Mouse (Mus musculus) lung, adult 2 months (tissue): ENCODE results near the gene Mthfr. TPM values are rescaled to one million over a fixed set of nuclear protein-coding genes. Genes with fewer than 3 reads are reported as not detected.

Experiments
- DNase-seq: peaks from one replicate; pipeline ENCODE4 v3.0.0; 2022
- H3K4me1 ChIP-seq: fragments of 200-500 bp; 2 replicates; pipeline ENCODE4 v1.6.1; 2011; ENCODE audit warnings: low read length; ENCODE audit not compliant: control insufficient read depth, insufficient read depth
- H3K4me3 ChIP-seq: fragments of 200-500 bp; replicated peaks from 2 replicates; pipeline ENCODE3; 2011; ENCODE audit warnings: low read depth, mild to moderate bottlenecking, control low read depth, low read length; ENCODE audit errors: extremely low read depth
- CTCF ChIP-seq: fragments of 200-500 bp; IDR thresholded peaks from 2 replicates; pipeline ENCODE4 v1.5.1; 2011; ENCODE audit warnings: mild to moderate bottlenecking, low read length, control low read depth; ENCODE audit not compliant: insufficient read depth
- POLR2A ChIP-seq: fragments of 200-500 bp; IDR thresholded peaks from 2 replicates; pipeline ENCODE4 v1.6.1; 2011; ENCODE audit warnings: low read depth, mild to moderate bottlenecking, control low read depth, low read length, borderline replicate concordance; ENCODE audit errors: extremely low read depth
- WGBS: fragments of 180-500 bp; shearing (Covaris S2); methylation state at CpG from one replicate; pipeline ENCODE4 v1.1.7; 2018; 5-methylcytosine and 5-hydroxymethylcytosine counted together
- polyA plus RNA-seq: library from polyadenylated mRNA; depleted of rRNA; stranded (reverse); fragments of >200 nt; gene quantifications from 2 replicates; pipeline ENCODE4 v1.2.3, GENCODE M21; 2012; rRNA removed

Mthfr gene
- polyA plus RNA-seq, result 34.8 and 38.9 TPM in 2 replicates

DNA sequence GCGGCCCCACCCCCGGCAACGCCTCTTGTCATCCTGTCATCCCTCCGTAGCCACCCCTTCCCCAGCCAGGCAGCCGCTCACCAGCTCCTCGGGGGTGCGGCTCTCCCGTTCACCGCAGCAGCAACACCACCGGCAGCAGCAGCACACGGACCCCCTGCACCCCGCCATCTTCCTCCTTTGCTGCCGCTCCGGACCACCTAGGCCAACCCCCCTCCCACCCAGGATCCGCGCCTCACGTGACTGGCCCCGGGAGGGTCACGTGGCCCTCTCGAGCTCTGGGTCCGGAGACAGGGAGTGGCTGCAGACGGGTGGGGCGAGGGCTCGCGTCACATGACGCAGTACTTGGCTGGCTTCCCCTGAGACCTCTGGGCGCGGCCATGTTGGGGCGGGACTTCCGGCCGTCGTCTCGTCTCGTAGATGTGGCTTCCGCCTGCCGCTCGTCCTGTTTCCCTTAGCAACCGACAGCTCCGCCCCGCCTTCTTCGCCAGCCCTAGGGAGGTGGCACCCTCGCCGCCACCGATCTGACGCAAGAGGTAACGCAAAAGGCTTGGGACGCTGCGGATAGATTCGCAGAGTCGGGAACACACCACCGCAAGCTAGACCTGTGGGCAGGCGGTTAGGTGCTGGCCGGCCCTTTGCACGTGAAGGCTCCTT lies at the start of gene Mthfr, which contains the start of gene Clcn6:
Gene Mthfr (plus strand): TSS at position 478 of the 654 bp plus-strand sequence.
Gene Clcn6 (minus strand): TSS at position 222 of the 654 bp plus-strand sequence.
- Histone ChIP-seq H3K4me1 (peaks cover 15% of the 10 kb centered on the region), H3K4me3 (peak within 1 kb of the TSS; percentile 89)
- WGBS, result under 1% methylated on average over 54 of the region's 54 CpGs
- DNase-seq, result peak; percentile 100
- no peak for TF ChIP-seq CTCF
- TF ChIP-seq POLR2A, result peak; percentile 90; the same call in 1 of the 2 replicates

DNA sequence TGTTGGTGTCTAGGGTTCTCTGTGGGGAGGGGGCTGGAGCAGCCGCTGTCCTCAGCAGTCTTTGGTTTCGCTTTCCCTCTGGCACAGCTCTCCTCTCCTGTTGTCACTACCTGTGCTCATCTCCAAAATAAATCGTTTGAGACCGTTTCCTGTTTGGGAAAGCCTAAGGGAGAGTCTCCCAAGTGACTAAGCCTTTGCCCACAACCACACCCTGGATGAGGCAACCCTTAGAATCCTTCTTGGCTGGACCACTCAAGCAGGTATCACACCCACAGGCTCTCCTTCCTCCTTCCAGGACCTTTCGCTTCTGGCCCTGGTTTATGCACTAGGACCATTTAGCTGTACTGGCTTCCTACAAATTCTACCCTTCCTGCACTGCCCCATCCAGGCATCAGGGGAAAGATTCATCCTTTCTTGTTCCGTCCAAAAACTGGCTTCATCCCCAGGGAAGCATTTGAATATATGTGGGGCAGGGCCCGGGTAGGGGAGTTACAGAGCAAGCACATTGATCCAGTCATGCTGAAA lies 45.2 kb upstream of the Mthfr start:
- no peak for DNase-seq
- 40% methylated on average over 7 of the region's 7 CpGs for WGBS

DNA sequence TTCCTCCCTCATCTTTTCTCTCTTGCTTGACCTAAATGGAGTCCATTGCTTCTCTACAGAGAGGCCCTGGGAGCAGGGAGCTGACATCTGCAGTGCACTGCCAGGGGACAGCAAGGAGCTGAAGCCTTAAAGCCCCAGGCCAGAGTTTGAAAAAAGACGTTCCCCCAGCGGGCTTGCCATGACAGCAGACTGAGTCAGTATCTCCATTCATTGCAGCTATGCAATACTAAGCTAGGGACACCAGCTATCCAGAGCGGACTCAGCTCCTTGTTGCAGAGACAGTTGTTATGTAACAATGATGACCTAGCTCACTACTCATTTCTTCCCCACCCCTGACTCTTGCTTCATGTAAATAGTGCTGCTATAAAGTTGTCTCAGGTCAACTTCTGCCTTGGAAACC lies 43.6 kb upstream of the Mthfr start:
- H3K4me3 ChIP-seq, result no peak overlapping the region
- 75% methylated on average over 3 of the region's 3 CpGs for WGBS
- TF ChIP-seq CTCF (no peak), POLR2A (no peak)
- H3K4me1 ChIP-seq, result no peaks in the 10 kb centered on the region
- DNase-seq, result no peak

More for the DNA sequence above, 45.2 kb upstream of the Mthfr start:
- TF ChIP-seq CTCF, result no peak
- TF ChIP-seq POLR2A, result no peak
- no peaks in the 10 kb centered on the region for H3K4me1 ChIP-seq
- H3K4me3 ChIP-seq, result no peak overlapping the region

DNA sequence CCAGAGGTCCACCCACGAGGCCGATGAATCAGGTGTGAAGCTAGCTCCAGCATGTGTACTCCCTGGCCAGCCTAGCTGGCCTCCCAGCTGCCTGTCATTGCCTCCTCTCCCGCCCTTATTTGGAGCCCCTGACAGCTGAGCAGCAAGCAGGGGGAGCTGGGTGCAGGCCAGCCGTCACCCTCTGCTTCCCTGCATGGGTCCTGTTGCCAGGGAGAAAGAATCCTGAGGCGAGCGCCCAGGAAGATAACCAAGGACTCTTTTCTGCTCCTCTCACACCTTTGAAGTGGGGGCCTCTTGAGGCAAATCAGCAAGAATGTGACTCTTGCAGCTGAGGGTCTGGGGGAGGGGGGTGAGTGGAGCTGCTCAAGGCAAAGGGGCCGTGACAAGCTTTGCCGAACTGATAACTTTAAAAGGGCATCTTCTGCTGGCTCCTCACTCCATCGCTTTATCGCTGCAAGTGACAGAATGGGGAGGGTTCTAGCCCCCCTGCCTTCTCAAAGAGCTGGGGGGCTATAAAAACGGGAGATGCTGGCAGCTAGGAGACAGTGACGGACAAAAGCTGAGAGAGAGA lies 38.6 kb upstream of the Mthfr start, which contains the start of gene Nppa:
Gene Nppa (plus strand): TSS at position 521 of the 571 bp plus-strand sequence.
- H3K4me1 ChIP-seq, result no peaks in the 10 kb centered on the region
- no peak for TF ChIP-seq POLR2A
- no peak for TF ChIP-seq CTCF
- DNase-seq, result no peak
- no peak within 1 kb of the TSS for H3K4me3 ChIP-seq
- WGBS, result 27% methylated on average over 12 of the region's 12 CpGs

DNA sequence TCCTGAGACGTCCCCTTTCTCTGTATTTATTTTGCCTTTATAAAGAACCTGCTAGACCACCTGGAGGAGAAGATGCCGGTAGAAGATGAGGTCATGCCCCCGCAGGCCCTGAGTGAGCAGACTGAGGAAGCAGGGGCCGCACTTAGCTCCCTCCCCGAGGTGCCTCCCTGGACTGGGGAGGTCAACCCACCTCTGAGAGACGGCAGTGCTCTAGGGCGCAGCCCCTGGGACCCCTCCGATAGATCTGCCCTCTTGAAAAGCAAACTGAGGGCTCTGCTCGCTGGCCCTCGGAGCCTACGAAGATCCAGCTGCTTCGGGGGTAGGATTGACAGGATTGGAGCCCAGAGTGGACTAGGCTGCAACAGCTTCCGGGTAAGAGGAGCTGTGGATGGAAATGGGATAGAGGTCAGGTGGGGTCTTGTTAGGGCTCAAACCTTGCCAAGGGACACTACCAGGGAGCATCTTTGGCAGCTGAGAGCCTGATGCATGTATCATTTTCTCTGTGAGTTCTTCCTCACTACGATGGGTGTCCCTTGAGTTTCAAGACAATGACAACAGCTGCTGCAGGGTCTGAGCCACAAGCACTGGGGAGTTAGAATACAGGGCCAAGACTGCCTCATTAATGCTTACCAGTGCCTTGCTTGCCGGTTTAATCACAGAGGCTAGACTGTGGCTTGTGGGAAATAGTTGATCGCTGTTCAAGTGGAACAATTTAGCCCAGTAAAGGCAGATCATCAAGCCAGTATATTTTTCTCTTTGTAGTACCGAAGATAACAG lies 37.7 kb upstream of the Mthfr start:
- H3K4me3 ChIP-seq, result no peak overlapping the region
- no peak for TF ChIP-seq POLR2A
- no peak for TF ChIP-seq CTCF
- 71% methylated on average over 17 of the region's 17 CpGs for WGBS

DNA sequence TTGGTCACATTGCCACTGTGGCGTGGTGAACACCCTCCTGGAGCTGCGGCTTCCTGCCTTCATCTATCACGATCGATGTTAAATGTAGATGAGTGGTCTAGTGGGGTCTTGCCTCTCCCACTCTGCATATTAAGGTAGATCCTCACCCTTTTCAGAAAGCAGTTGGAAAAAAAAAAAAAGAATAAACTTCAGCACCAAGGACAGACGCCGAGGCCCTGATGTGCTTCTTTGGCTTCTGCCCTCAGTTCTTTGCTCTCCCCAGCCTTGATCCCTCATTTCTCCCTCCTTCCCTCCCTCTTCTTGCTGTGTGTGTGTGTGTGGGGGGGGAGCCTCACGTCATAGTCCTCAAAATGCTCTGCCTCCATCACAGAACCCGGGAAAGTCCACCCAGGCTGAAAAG lies 37.0 kb upstream of the Mthfr start:
- H3K4me3 ChIP-seq, result no peak overlapping the region
- no peak for TF ChIP-seq POLR2A
- TF ChIP-seq CTCF, result no peak
- H3K4me1 ChIP-seq, result no peaks in the 10 kb centered on the region
- 51% methylated on average over 8 of the region's 8 CpGs for WGBS
- DNase-seq, result no peak

More for the DNA sequence above, 37.7 kb upstream of the Mthfr start:
- no peaks in the 10 kb centered on the region for H3K4me1 ChIP-seq
- no peak for DNase-seq

DNA sequence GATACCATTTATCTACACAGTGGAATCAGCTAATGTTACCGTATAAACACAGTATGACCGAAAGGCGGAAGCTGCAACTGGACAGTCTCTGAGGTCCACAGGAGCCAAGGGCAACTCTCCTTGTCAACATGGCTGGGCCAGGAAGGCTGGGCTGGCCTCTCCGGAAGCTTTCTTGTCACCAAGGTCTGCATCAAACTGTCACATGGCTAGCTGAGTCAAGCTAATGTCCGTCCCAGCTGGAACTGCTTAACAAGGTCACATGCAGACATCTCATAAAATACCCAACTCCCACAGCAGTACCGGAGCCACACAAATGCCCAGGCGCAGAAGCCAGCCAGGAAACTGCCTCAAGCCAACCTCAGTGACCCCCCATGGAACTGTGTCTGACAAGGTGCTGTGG lies 34.5 kb upstream of the Mthfr start:
- TF ChIP-seq CTCF (no peak), POLR2A (no peak)
- DNase-seq, result no peak
- Histone ChIP-seq H3K4me3 (no peak overlapping the region), H3K4me1 (no peaks in the 10 kb centered on the region)
- WGBS, result 79% methylated on average over 7 of the region's 7 CpGs

DNA sequence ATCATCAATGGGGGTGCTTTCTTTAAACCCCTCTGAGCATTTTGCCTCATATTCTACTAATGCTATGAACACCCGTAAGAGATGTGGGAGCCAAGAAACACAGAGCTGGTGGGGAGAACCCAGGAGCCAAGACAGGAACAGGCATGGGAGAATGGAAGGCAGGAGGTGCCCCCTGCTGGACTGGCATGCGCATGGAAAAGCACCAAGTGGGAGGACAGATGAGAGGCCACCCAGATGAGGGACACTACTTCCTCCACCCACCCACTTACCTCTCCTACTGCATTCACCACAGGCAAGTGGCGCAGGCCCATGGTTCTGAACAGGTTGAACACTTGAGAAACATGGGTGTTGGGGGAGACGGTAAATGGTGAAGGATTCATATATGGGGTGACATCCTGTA lies 30.5 kb upstream of the Mthfr start:
- WGBS, result 73% methylated on average over 4 of the region's 4 CpGs
- H3K4me1 ChIP-seq, result no peaks in the 10 kb centered on the region
- no peak overlapping the region for H3K4me3 ChIP-seq
- TF ChIP-seq POLR2A (no peak), CTCF (peak; percentile 57; the same call in 1 of the 2 replicates)
- peak; percentile 22 for DNase-seq

DNA sequence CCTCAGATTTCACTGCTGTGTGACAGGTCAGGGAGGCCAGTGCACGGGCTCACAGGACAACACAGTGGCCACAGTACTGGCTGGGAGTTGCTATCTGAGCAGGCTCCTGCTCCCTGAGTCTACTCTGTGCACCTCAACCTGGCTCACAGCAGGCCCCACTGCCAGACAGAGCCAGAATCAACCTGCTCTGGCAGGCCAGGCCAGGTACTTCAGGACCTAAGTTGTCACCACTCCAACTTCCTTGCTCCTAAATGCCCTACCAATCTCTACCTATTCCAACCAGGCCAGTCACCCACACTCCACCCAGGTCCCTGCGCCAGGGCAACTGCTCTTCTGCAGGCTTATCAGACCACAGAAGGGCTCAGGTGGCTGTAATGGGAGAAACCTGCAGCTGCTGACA lies 29.2 kb upstream of the Mthfr start:
- TF ChIP-seq CTCF (no peak), POLR2A (no peak)
- 86% methylated on average over 2 of the region's 2 CpGs for WGBS
- no peak for DNase-seq
- Histone ChIP-seq H3K4me1 (no peaks in the 10 kb centered on the region), H3K4me3 (no peak overlapping the region)

DNA sequence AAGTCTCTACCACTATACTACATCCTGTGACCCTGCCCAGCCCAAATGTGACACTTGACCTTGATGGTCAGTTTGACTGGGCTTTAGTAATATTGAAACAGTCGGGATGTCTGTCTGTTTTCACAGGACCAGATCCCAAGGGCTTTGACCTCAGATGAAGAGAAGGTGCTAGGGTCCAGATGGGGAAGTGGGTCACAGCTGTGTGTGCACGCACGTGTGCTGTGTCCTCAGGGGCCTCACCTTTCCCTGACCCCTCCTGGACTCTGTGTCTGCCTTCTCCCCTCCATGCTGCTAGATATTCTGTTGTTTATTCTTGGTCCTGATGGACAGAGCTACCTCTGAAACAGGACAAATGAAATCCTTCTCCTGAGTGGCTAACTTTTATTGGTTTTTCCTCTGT lies 27.5 kb upstream of the Mthfr start:
- Histone ChIP-seq H3K4me1 (no peaks in the 10 kb centered on the region), H3K4me3 (no peak overlapping the region)
- WGBS, result 75% methylated on average over 3 of the region's 3 CpGs
- TF ChIP-seq CTCF (no peak), POLR2A (no peak)
- DNase-seq, result no peak

DNA sequence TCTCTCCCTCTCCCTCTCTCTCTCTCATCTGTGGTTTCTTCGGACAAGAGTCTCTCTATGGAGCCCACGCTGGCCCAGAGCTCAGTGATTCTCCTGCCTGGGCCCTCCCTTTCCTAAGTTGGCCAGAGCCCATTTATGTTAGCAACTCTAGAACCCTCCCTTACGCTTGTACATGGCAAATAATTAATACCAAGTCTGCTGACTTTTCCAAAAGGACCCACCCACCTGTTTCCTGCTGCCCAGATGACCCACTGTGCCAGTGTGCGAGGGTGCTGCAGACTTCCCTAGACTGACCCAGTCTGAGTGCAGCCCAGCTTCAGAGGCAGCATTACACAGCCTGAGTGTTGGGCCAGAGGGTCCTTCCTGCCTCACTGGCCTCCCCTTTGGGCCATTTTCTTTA lies 26.7 kb upstream of the Mthfr start:
- TF ChIP-seq POLR2A (no peak), CTCF (no peak)
- H3K4me1 ChIP-seq, result no peaks in the 10 kb centered on the region
- no peak overlapping the region for H3K4me3 ChIP-seq
- no peak for DNase-seq
- WGBS, result 83% methylated on average over 4 of the region's 4 CpGs
